Mouse (Mus musculus): ENCODE results near the gene Tiprl.

GRCm38 (mm10) chr1:165193880-165194661 lies 42.7 kb downstream of the Tiprl start, which contains the start of gene Sft2d2:
- TF ChIP-seq POLR2A (IDR thresholded peaks at IDR 0.05; ENCODE audit: borderline replicate concordance, low read depth, low read length), result no peak
- TF ChIP-seq CTCF (IDR thresholded peaks at IDR 0.05; ENCODE audit: low read depth, low read length), result no peak
